Mouse (Mus musculus) forelimb bud, embryonic 11.5 days (tissue): Measurements from ENCODE around the gene Igf2bp1.
"Not testable (repeated sequence)": the region's sequence is repeated elsewhere in the genome, so short reads cannot be mapped to it uniquely, and the experiment has no call there.

Experiments used
- DNase-seq: peaks from one replicate; pipeline ENCODE4 v3.0.0-alpha.2; 2012; ENCODE audit warnings: low read depth, low spot score

Gene Igf2bp1

DNA sequence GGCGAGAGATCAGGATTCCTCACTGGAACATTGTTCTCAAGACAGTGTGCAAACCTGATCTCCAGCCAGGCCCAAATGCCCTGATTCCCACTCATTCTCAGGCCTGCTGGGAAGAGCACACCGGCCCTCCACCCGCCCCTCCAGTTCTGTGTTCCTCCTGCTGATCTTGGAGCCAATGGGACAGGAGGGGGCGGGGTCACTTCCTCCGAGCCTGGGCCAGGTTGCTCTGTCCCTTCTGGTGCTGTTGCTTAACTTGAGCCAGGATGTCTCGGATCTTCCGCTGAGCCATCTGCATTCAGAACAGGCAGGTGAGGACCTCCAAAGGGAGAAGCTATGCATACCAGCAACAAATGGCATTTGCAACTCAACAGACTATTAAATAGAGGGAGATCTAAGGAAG, 42.4 kb downstream of the Igf2bp1 start:
- no peak for DNase-seq

GRCm38 (mm10) chr11:95959152-95959551, 46.6 kb downstream of the Igf2bp1 start:
- DNase-seq, result no peak

DNA sequence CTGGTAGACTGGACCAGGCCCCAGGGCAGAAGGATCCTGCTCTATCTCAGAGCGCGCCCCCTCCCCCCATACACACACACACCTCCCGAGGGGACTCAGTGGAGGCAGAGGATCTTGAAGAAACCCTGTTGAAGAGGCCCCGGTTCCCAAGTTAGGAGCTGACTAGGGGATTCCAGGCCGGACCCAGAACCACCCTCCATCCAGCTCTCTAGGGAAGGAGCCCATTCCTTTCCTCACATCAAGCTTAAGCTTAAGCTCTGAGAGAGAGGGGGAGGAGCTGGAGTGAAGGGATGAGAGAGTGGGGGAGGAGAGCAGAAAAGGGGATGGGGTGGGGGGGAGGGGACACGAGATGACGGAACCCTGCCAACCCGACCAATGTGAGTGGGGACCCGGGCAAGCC, 47.5 kb downstream of the Igf2bp1 start:
- DNase-seq, result no peak

- no peak for DNase-seq
These were observed 48.3 kb downstream of the Igf2bp1 start for GRCm38 (mm10) chr11:95957407-95957806.

GRCm38 (mm10) chr11:95953313-95953712, 52.4 kb downstream of the Igf2bp1 start:
- DNase-seq, result no peak

- DNase-seq, result no peak
These were observed 59.8 kb downstream of the Igf2bp1 start for GRCm38 (mm10) chr11:95945838-95946472.

DNA sequence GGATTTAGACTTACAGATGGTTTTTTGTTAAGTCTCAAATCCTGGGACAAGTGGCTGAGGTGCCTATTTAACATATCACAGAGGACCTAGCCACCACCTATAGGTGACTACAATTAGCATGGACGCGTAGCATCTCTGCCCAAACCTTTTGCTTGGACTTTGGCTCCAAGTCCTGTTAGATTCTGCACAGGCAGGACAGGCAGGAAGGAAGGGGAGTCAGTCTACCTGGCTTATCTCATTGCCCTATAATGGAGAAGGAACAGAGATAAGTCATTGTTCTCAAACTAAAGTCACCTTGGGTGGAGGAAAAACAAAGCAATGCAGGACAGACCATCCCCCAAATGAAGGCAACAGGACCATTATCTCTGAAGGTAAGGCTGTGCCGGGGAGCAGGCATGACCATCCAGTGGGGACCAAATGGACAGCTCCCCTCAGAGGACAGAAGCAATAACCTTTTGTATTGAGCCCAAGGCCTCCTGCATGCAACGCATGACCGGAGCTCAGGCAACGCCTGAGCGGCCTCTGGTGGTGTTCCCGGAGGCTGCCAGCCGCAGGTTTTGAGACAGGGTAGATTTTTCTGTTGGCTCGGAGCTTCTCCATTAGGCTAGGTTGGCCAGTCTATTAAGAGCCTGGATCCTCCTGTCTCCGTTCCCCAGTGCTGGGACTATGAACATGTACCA, 65.8 kb downstream of the Igf2bp1 start:
- no peak for DNase-seq

DNA sequence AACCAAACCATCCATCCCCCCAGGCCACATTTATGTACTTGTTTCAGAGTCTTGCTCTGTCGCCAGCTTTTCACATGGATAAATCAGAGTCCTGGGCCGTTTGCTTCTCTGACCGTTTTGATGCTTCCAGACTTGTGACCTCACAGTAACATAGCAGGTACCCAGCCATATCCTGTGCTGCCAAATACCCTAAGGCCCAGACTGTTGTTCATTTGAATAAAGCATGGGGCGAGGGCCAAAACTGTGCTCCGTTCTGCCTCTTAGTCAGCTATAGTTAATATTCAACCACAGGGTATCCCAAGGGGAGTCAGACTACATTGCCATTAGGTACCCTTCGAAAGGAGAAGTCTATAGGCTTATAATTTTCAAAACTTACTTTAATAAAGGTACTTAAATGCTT, 69.3 kb downstream of the Igf2bp1 start:
- DNase-seq, result no peak

DNA sequence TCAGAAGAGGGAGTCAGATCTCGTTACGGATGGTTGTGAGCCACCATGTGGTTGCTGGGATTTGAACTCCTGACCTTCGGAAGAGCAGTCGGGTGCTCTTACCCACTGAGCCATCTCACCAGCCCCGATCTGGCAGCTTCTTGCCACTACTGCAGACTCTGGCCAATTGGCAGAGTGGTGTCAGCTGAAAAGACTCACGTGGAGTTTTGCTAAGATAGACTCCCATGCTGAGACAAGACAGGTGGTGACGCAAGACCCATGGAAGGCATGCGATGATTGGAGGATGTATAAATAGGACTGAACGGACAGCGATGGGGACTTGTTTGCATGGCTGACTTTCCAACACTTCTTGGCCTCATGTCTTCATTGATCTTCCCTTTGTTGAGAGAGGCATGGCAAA, 73.6 kb downstream of the Igf2bp1 start:
- not testable (repeated sequence) for DNase-seq

DNA sequence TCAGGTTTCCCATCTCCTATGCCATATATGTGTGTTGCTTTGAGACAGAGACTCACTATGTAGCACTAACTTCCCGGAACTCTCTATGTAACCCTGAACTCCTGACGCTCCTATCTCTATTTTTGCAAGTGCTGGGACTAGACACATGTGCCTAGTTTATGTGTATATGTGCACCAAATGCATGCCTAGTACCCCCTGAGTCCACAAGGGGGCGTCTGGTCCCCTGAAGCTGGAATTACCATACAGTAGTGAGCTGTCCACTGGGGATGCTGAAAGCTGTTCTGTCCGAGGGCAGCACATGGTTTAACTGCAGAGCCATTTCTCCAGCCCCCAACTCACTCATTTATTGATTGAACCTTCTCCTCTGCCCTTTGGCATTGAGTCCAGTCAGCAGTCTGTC, 79.3 kb downstream of the Igf2bp1 start:
- DNase-seq, result no peak

DNA sequence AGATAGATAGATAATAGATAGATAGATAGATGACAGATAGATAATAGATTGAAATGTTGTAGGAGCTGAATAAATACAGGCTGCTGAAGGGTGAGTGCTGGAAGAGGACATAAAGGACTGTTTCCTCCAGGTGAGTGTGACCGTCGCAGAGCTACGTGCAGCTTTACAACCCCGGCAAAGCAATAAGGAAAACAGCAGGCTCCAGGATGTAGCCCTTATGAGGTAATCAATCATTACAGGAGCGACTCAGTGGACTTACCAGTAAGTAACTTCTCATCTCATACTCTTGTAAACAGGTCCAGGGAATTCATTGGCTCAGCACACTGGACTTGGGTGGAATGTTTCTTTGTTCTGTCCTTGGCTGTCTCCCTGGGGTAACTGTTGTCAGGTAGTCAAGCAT, 79.8 kb downstream of the Igf2bp1 start:
- DNase-seq, result no peak

GRCm38 (mm10) chr11:95924215-95924614, 81.5 kb downstream of the Igf2bp1 start:
- no peak for DNase-seq

DNA sequence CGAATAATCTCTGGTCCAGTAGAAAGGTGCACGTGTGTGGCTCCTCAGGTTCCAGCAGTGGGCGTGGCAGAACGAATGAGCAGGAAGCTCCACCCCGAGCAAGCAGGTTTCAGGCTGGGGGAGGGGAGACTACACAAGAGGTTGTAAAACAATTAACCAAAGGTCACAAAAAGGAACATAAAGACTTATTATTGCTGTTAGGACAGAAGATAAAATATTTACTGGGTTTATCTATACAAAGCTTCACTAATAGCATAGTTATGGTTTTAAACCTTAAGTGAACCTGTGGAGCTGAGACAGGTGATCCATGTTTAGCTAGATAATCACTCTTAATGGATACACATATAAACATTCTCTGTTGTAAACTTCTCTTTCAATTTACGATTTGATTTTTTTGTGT, 82.3 kb downstream of the Igf2bp1 start:
- not testable (repeated sequence) for DNase-seq

DNA sequence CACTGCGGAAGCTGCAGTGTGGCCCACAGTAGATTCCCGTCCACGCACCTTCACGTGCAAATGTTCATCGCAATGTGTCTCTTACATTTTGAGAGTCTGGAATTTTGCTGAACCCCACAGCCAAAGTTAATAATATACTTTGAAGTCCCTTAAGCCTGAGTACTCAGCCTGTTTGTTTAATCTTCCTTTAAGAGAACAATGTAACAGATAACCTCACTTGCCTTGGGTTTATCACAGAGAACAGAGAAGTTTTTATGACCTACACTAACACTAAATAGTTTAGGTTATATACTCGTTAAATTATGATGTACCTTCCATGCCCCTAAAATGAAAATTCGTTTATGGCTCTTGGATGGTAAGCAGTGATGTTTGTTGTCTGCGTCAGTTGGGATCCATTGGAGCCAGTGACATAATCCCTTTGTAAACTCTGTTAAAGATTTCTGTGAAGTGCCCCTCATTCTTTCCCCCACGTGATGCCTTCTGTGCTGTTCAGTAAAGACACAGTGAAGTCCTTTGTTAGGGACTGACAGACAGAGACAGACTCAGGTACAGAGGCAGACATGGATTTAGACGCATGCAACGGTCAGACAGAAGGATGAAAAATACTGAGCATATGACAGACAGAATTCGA, 83.6 kb downstream of the Igf2bp1 start:
- no peak for DNase-seq

DNA sequence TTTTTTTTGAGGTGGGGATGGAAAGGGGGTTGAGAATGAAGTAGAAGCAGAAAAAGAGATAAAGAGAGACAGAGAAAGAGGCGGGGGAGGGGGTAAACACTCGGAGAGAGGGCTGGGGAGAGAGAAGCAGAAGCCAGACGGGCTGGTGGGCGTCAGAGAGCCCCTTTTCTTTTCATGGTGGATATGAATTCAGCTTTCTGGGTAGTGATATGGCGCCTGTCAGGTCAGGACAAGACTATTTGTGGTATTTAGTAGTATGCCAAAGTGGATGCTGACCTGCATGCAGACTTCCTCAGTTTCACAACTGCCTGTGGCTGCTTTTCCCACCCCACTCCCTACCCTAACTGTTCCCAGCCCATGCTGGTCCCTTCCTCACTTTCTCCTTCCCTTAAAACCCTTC, 89.3 kb downstream of the Igf2bp1 start:
- no peak for DNase-seq

- no peak for DNase-seq
These were observed 90.6 kb downstream of the Igf2bp1 start for GRCm38 (mm10) chr11:95915006-95915710.

DNA sequence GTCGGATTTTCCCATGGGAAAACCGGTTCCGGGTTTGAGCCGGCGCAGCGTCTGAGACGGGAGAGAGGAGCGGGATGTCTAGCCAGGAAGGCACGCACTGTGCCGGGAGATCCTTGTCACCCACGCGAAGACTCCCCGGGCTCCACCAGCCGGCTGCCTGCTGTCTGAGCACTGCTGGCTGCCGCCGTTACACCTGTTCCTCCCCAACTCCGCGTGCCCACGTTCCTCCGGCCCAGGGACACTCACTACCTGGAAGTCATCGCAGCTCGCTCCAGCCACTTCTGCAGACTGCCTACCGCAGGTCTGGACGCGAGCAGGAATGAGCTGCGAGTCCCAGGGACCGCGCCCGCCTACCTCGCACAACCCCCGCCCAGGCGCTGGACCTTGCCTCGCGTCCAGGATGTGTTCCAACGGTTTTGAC, 91.2 kb downstream of the Igf2bp1 start, which contains the start of gene B4galnt2:
TSS of gene B4galnt2 (minus strand) at position 321 of the 421 bp plus-strand sequence.
- DNase-seq, result no peak

- DNase-seq, result no peak
These were observed 91.7 kb downstream of the Igf2bp1 start for GRCm38 (mm10) chr11:95913959-95914566.

DNA sequence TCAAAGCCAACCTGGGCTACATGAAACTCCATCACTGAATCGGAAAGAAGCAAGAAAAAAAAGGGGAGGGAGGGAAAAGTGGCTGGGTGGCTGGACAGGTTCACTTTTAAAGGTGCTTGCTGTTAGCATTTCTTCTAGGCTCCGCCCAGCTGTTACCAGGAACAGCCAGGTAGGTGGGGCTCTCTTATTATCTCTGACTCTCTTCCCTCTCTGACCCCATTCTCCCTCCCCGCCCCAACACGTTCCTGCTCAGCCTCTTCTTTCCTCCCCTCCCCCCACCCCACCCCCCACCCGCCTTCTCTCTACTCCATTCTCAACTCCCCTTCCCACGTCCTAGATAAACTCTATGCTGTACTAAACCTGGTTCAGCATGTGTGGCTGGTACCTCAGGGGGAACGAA, 94.2 kb downstream of the Igf2bp1 start:
- no peak for DNase-seq

- no peak for DNase-seq
These were observed 97.8 kb downstream of the Igf2bp1 start for GRCm38 (mm10) chr11:95907805-95908524.
